Mouse (Mus musculus): ENCODE measurements around the gene Znrf1.

Gene Znrf1

DNA sequence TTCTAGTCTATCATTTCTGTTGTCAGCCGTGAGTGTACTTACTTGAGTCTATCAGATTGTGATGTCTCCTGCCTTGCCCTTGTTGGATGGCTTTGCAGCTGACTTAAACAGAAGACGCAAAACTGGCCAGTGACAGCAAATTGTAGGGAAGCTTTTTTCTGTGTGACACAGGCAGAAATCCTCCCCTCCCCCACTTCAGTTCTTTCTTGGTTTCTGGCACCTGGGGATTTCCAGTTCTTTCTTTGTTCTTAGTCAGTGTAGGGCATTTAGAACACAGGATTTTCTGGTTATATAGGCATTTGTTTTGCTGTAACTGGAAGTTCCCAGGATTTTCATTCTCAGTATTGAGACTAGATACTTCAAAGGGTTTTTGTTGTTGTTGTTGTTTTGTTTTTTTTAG lies 34.5 kb downstream of the Znrf1 start:
- DNase-seq, result no peak

- DNase-seq, result no peak
Measured at GRCm38 (mm10) chr8:111571661-111572060, 35.8 kb downstream of the Znrf1 start.

DNA sequence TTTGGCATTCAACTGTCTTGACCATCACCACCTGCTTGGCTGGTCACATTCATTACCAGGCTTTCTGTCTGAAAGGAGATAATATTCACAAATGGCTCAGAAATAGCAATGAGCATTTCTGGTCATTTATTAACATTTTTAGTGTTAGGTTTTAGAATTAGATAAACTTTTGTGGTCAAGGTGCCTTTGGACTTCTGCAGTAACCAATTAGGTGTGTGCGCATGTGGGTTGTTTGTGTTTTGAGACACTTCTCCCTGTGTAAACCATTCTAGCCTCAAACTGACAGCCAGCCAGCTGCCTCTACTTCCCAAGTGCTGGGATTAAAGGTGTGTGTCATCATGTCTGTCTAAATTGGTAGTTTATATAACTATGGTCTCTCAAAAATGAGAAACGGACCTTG lies 36.5 kb downstream of the Znrf1 start:
- no peak for DNase-seq

GRCm38 (mm10) chr8:111573583-111573982 lies 37.7 kb downstream of the Znrf1 start:
- no peak for DNase-seq

GRCm38 (mm10) chr8:111574016-111574415 lies 38.1 kb downstream of the Znrf1 start:
- no peak for DNase-seq

GRCm38 (mm10) chr8:111575492-111575891 lies 39.6 kb downstream of the Znrf1 start:
- no peak for DNase-seq

DNA sequence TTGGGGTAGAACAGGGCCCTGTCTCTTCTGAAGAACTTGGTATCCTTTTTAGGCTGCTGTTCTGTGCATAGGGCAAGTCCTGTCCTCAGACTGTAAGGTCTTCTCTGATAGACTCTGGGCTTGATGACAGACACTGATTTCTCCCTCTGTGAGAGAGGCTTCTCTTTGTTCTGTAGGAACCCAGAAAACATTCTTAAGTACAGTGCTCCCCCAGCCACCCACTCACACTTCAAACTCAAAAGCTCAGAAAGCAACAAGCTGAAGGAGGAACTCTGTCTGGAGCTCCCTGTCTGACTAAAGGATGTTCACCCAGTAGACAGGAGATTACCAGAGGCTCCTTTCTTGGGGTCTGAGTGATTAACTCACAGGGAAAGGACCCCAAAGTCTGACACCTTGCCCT lies 40.6 kb downstream of the Znrf1 start:
- DNase-seq, result no peak

DNA sequence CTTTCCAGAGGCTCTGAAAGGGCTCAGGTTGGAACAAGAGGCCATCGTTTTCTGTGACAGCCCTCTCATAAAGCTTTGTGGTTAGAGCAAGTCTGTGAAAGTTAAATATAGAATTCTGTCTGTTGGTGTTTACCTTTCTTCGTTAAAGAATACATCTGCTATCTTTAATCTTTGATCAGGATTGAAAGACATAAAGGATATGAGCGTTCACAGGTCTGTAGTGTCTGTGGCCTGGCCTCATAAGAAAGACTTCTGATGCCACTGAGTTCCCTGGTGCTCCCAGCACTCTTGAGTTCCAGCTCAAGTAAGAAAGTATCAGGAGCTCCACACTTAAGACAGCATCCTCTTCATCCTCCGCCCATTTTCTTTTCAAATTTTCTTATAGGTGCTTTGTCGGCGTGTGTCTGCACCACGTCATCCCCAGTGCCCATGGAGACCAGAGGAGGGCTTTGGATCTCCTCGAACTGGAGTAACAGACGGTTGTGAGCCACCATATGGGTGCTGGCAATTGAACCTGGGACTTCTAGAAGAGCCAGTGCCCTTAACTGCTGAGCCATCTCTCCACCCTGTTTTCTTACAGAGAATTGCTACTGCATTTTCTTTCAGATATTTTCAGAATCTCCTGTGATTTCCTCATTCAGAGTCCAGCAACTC lies 42.1 kb downstream of the Znrf1 start:
- DNase-seq, result no peak

DNA sequence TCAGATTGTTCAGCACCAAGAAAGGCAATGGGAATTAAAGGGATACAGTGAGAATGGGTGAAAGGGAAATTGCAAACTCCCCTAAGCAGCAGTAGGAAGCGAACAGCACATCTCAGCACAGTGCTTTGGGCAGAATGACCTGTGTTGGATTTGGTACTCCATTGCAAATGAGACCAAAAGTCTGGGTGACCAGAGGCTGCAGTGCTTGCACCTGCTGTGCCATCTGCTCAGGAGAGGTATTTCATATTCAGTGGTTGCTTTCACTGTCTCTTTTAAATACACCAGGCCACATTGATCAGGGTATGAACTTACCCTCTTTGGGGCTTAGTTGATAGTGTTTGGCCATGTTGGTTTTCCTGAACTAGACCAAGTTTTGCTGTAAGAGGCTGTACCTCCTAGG lies 43.4 kb downstream of the Znrf1 start:
- no peak for DNase-seq

- DNase-seq, result no peak
Measured at GRCm38 (mm10) chr8:111580306-111580705, 44.4 kb downstream of the Znrf1 start.

GRCm38 (mm10) chr8:111582386-111582785 lies 46.5 kb downstream of the Znrf1 start:
- DNase-seq, result no peak

GRCm38 (mm10) chr8:111584946-111585345 lies 49.0 kb downstream of the Znrf1 start:
- peak; percentile 65 for DNase-seq

- no peak for DNase-seq
Measured at GRCm38 (mm10) chr8:111587545-111588094, 51.7 kb downstream of the Znrf1 start.

GRCm38 (mm10) chr8:111588336-111588735 lies 52.4 kb downstream of the Znrf1 start:
- DNase-seq, result no peak

DNA sequence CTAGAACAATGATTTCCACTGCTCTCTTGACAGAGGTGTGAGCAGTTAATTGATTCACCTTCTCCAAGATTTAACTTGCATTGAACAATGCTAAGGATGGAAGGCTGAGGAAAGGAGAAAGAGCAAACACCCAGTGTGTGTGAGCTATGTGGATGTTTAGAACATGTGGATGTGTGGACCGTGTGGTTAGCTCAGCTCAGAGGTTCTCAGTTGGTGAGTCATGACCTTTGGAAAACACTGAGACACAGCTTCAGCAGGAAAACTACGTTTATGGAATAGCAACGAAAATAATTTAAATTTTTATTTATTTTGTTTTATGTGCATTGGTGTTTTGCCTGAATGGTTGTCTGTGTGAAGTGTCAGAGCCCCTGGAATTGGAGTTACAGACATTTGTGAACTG lies 54.3 kb downstream of the Znrf1 start:
- no peak for DNase-seq

- no peak for DNase-seq
Measured at GRCm38 (mm10) chr8:111591176-111591575, 55.3 kb downstream of the Znrf1 start.

- no peak for DNase-seq
Measured at GRCm38 (mm10) chr8:111592390-111592910, 56.6 kb downstream of the Znrf1 start.

GRCm38 (mm10) chr8:111594044-111594840 lies 58.3 kb downstream of the Znrf1 start:
- DNase-seq, result no peak

DNA sequence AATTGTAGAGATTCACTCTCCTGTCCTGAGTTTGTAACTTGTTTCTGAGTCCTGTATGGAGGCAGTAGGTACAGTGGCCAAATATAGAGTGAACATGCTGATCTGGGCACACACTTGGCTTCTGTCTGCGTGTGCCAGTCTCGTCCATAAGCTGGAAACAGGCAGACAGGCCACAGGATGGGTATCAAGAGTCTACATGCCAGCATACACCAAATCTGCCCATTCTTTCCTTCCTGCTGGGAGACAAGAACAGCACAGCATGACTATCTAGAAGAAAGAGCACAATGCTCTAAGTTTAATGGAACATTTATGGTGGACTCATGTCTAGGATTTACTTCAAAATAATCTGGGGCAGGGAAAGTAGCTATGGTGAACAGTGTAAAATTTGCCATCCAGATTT lies 59.1 kb downstream of the Znrf1 start:
- DNase-seq, result no peak

GRCm38 (mm10) chr8:111595712-111596484 lies 60.0 kb downstream of the Znrf1 start:
- DNase-seq, result peak; percentile 85

DNA sequence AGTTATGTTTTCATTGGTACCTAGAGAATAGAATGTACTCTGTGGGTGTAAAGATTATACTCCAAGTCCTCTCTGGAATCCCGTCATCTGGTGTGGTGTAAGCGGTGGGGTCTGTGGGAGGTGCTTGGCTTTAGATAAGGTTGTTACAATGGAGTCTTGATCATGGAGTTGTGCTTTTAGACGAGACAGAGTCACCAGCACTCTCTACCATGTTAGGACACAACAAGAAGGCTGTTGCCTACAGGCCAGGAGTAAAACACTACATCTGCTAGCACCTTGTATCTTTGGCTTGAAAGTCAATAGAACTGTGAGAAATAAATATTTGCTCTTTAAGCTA lies 60.6 kb downstream of the Znrf1 start:
- no peak for DNase-seq

GRCm38 (mm10) chr8:111597310-111597709 lies 61.4 kb downstream of the Znrf1 start:
- peak; percentile 87 for DNase-seq
